Mouse (Mus musculus) C2C12 (cell line): ENCODE data around the gene Med31.

Experiments used
- CEBPB ChIP-seq: IDR thresholded peaks from one replicate; pipeline ENCODE4 v1.6.1; 2011; ENCODE audit warnings: low read depth, mild to moderate bottlenecking, control low read depth, moderate library complexity
- CTCF ChIP-seq: IDR thresholded peaks from one replicate; pipeline ENCODE4 v1.5.1; 2011; ENCODE audit not compliant: control insufficient read depth, insufficient read depth, insufficient read length
- FOSL1 ChIP-seq: IDR thresholded peaks from one replicate; pipeline ENCODE4 v1.8.0; 2011; ENCODE audit warnings: mild to moderate bottlenecking, low read length; ENCODE audit not compliant: poor library complexity, insufficient read depth, severe bottlenecking
- MAX ChIP-seq: IDR thresholded peaks from one replicate; pipeline ENCODE4 v1.6.1; 2011; ENCODE audit warnings: mild to moderate bottlenecking, control low read depth
- MYOD1 ChIP-seq: IDR thresholded peaks from one replicate; pipeline ENCODE4 v1.6.1; 2011; ENCODE audit warnings: low read depth; ENCODE audit not compliant: control insufficient read depth, insufficient read length
- MYOG ChIP-seq: IDR thresholded peaks from one replicate; pipeline ENCODE4 v1.6.1; 2011; ENCODE audit not compliant: control insufficient read depth, insufficient read length; ENCODE audit errors: extremely low read depth
- USF1 ChIP-seq: IDR thresholded peaks from one replicate; pipeline ENCODE4 v1.6.1; 2011; ENCODE audit warnings: low read depth, mild to moderate bottlenecking, control low read depth, moderate library complexity

GRCm38 (mm10) chr11:72206341-72207203 is 8.8 kb downstream of the Med31 start, which contains the start of gene Gm43951:
- TF ChIP-seq CTCF (no peak), USF1 (no peak), FOSL1 (no peak), MAX (no peak), MYOD1 (no peak), CEBPB (no peak), MYOG (no peak)
